Mouse (Mus musculus) CH12.LX (cell line): Measurements from ENCODE around the gene Amer3. TPM values are rescaled to one million over a fixed set of nuclear protein-coding genes. Genes with fewer than 3 reads are reported as not detected.

Source experiments
- DNase-seq: peaks from one replicate; pipeline ENCODE4 v3.0.0-alpha.2; 2013; ENCODE audit errors: extremely low read depth
- H3K27ac ChIP-seq: 2 replicates; pipeline ENCODE4 v1.5.1; 2012; ENCODE audit warnings: low read depth, mild to moderate bottlenecking, control low read depth, moderate library complexity; ENCODE audit not compliant: insufficient read depth
- H3K27me3 ChIP-seq: replicated peaks from 2 replicates; pipeline ENCODE3; 2012; ENCODE audit warnings: inconsistent platforms
- H3K36me3 ChIP-seq, 2 experiments: replicated peaks in 1 of 2; 2 replicates each; pipeline versions ENCODE3 to v1.6.1; 2012; ENCODE audit warnings: inconsistent platforms in 1 of 2, low read length in 1 of 2, mild to moderate bottlenecking in 1 of 2, mixed read lengths in 1 of 2, moderate library complexity in 1 of 2; ENCODE audit not compliant: control insufficient read depth in 1 of 2, insufficient read depth in 1 of 2
- H3K4me1 ChIP-seq, 2 experiments: 2 replicates each; pipeline ENCODE4 v1.6.1; 2012; ENCODE audit warnings: inconsistent platforms in 1 of 2, moderate library complexity in 1 of 2; ENCODE audit not compliant: insufficient read depth in 2 of 2, control insufficient read depth in 1 of 2
- H3K4me2 ChIP-seq: 2 replicates; pipeline ENCODE4 v1.6.1; 2012; ENCODE audit warnings: low read depth, mild to moderate bottlenecking, control low read depth; ENCODE audit not compliant: poor library complexity, insufficient read depth, severe bottlenecking
- H3K4me3 ChIP-seq, 3 experiments: fragments of 150-350 bp in 1 of 3; sonication (generic) in 1 of 3; replicated peaks in 1 of 3; 2 replicates each; pipeline versions ENCODE3 to v1.5.1; 2011 to 2012; ENCODE audit warnings: low read depth in 2 of 3, low read length in 2 of 3, mild to moderate bottlenecking in 2 of 3, moderate library complexity in 2 of 3, control low read depth in 1 of 3, improper control_type of control experiment in 1 of 3, inconsistent platforms in 1 of 3, mixed read lengths in 1 of 3; ENCODE audit not compliant: poor library complexity in 1 of 3
- H3K79me2 ChIP-seq: replicated peaks from 2 replicates; pipeline ENCODE4 v1.6.1; 2012; ENCODE audit warnings: mild to moderate bottlenecking, moderate library complexity; ENCODE audit not compliant: control insufficient read depth, poor library complexity, insufficient read depth, severe bottlenecking; ENCODE audit errors: extremely low read depth
- H3K9ac ChIP-seq: 2 replicates; pipeline ENCODE4 v1.6.1; 2012; ENCODE audit warnings: low read depth, mild to moderate bottlenecking, control low read depth, moderate library complexity; ENCODE audit not compliant: insufficient read depth
- H3K9me3 ChIP-seq: replicated peaks from 2 replicates; pipeline ENCODE3; 2012; ENCODE audit warnings: low read length, inconsistent platforms, mixed read lengths
- CHD1 ChIP-seq: IDR thresholded peaks from 2 replicates; pipeline ENCODE4 v1.6.1; 2012; ENCODE audit warnings: low read depth, low read length, improper control_type of control experiment, inconsistent platforms
- CTCF ChIP-seq, 2 experiments: IDR thresholded peaks in 1 of 2; conservative IDR thresholded peaks in 1 of 2; 2 replicates each; pipeline ENCODE4 v1.5.1; 2011 to 2012; ENCODE audit warnings: low read depth in 2 of 2, low read length in 2 of 2, improper control_type of control experiment in 1 of 2, inconsistent platforms in 1 of 2, mild to moderate bottlenecking in 1 of 2, moderate library complexity in 1 of 2
- GABPA ChIP-seq: IDR thresholded peaks from 2 replicates; pipeline ENCODE4 v1.6.1; 2012; ENCODE audit warnings: low read depth, low read length, improper control_type of control experiment, inconsistent platforms; ENCODE audit not compliant: insufficient replicate concordance
- HCFC1 ChIP-seq: IDR thresholded peaks from 2 replicates; pipeline ENCODE4 v1.6.1; 2012; ENCODE audit warnings: low read depth, mild to moderate bottlenecking, inconsistent platforms, low read length, improper control_type of control experiment
- IRF4 ChIP-seq: IDR thresholded peaks from 2 replicates; pipeline ENCODE4 v1.6.1; 2014; ENCODE audit warnings: low read depth, mild to moderate bottlenecking, inconsistent platforms, low read length, improper control_type of control experiment
- MAX ChIP-seq: IDR thresholded peaks from 2 replicates; pipeline ENCODE4 v1.6.1; 2011; ENCODE audit warnings: low read length, improper control_type of control experiment
- MEF2A ChIP-seq: IDR thresholded peaks from 2 replicates; pipeline ENCODE4 v1.6.1; 2014; ENCODE audit warnings: low read depth, mild to moderate bottlenecking, inconsistent platforms, low read length, improper control_type of control experiment, borderline replicate concordance
- NELFE ChIP-seq: IDR thresholded peaks from 2 replicates; pipeline ENCODE4 v1.6.1; 2011; ENCODE audit warnings: low read depth, low read length, improper control_type of control experiment
- NRF1 ChIP-seq: IDR thresholded peaks from 2 replicates; pipeline ENCODE4 v1.6.1; 2014; ENCODE audit warnings: low read depth, mild to moderate bottlenecking, inconsistent platforms, low read length, improper control_type of control experiment, moderate library complexity
- POLR2A ChIP-seq: IDR thresholded peaks from 2 replicates; pipeline ENCODE4 v1.6.1; 2011; ENCODE audit warnings: low read depth, mild to moderate bottlenecking, improper control_type of control experiment, low read length
- RAD21 ChIP-seq: IDR thresholded peaks from 2 replicates; pipeline ENCODE4 v1.6.1; 2011; ENCODE audit warnings: low read depth, mild to moderate bottlenecking, low read length, improper control_type of control experiment, moderate library complexity
- SMC3 ChIP-seq: IDR thresholded peaks from 2 replicates; pipeline ENCODE4 v1.6.1; 2011; ENCODE audit warnings: low read depth, low read length, improper control_type of control experiment
- TBP ChIP-seq: conservative IDR thresholded peaks from 2 replicates; pipeline ENCODE4 v1.6.1; 2011; ENCODE audit warnings: low read depth, low read length, improper control_type of control experiment
- TCF12 ChIP-seq: IDR thresholded peaks from 2 replicates; pipeline ENCODE4 v1.6.1; 2014; ENCODE audit warnings: low read depth, mild to moderate bottlenecking, inconsistent platforms, low read length, improper control_type of control experiment
- ZMIZ1 ChIP-seq: IDR thresholded peaks from 2 replicates; pipeline ENCODE4 v1.6.1; 2012; ENCODE audit warnings: low read depth, mild to moderate bottlenecking, inconsistent platforms, low read length, improper control_type of control experiment
- ZNF384 ChIP-seq: IDR thresholded peaks from 2 replicates; pipeline ENCODE4 v1.6.1; 2012; ENCODE audit warnings: low read depth, low read length, improper control_type of control experiment, inconsistent platforms
- dilution Hi-C: fragments of 300-500 bp; cut with MboI; formaldehyde crosslinking; loops from 2 replicates; pipeline ENCODE4 v1.14.3; 2020; ENCODE audit warnings: low sequenced_read_pairs; ENCODE audit not compliant: extremely low pct_unique_long_range_greater_than_20kb, extremely low pct_ligation_motif_present
- in situ Hi-C: fragments of 300-500 bp; cut with MboI; formaldehyde crosslinking; loops from 3 replicates; pipeline ENCODE4 v1.14.3; 2019; ENCODE audit warnings: low sequenced_read_pairs, low pct_ligation_motif_present, low pct_unique_long_range_greater_than_20kb, mixed read lengths
- polyA plus RNA-seq: library from polyadenylated mRNA; unstranded; fragments of >175 nt; gene quantifications from 2 replicates; pipeline ENCODE4 v1.2.1, GENCODE M21; 2012; ENCODE audit warnings: low read depth; ENCODE audit not compliant: insufficient read length
- total RNA-seq, 2 experiments: library from RNA; depleted of rRNA; stranded (reverse); fragments of 300-350 nt in 1 of 2; fragments of >200 nt in 1 of 2; gene quantifications; 2 replicates each; pipeline ENCODE4 v1.2.3; 2012 to 2014

Amer3 gene
- total and polyA plus RNA-seq, 3 experiments = 0.04 to 0.20 (median 0.17) TPM

DNA sequence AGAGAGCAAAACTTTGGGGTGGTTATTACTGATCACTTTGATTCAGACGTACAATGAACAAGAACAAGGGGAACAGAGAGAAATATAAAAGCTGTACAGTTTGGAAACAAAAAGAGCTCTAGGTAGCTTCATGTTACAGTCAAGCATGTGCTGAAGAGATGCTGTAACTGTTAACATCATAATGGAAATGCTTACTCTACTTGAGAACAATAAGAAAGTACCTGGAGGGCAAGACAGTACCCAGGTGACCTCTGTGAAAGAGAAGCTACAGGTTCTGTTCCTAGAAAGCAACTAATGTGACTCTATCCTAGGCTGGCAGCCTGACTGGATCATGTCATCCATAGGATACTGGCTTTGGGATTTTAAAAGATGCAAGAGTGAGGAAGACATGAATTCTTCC lies 32.4 kb upstream of the Amer3 start:
- Histone ChIP-seq H3K27me3 (peaks cover 4% of the 10 kb centered on the region), H3K4me3 (no peak overlapping the region), H3K4me1 (no peaks in the 10 kb centered on the region), H3K27ac (no peak overlapping the region), H3K36me3 (no peaks in the 10 kb centered on the region), H3K4me2 (no peak overlapping the region), H3K9me3 (peaks cover 7% of the 10 kb centered on the region), H3K79me2 (no peaks in the 10 kb centered on the region), H3K9ac (no peak overlapping the region)
- TF ChIP-seq TCF12 (no peak), POLR2A (no peak), ZNF384 (no peak), MAX (no peak), CTCF (conservative IDR thresholded peaks at IDR 0.05 in 1 of 2, IDR thresholded peaks at IDR 0.05 in 1 of 2; ENCODE audit: low read depth in 2 of 2, low read length in 2 of 2) (no peak), ZMIZ1 (no peak), GABPA (no peak), TBP (no peak), IRF4 (no peak), HCFC1 (no peak), MEF2A (no peak), CHD1 (no peak), NRF1 (no peak), NELFE (no peak)
- DNase-seq = no peak
- dilution Hi-C loops = no loop called here
- in situ Hi-C loops = no loop called here

- Histone ChIP-seq H3K4me2 (no peak overlapping the region), H3K27me3 (peaks cover 1% of the 10 kb centered on the region), H3K4me1 (peaks cover 0 to 11% of the 10 kb centered on the region in 2 experiments; a peak in 2 of 4 replicates), H3K9ac (no peak overlapping the region), H3K27ac (no peak overlapping the region), H3K4me3 (no peak overlapping the region), H3K36me3 (no peaks in the 10 kb centered on the region), H3K79me2 (no peaks in the 10 kb centered on the region), H3K9me3 (peaks cover 5% of the 10 kb centered on the region)
- TF ChIP-seq RAD21 (peak; percentile 14), CTCF (conservative IDR thresholded peaks at IDR 0.05 in 1 of 2, IDR thresholded peaks at IDR 0.05 in 1 of 2; ENCODE audit: low read depth in 2 of 2, low read length in 2 of 2) (peak in 1 of 2 experiments; percentile 33; a peak in 2 of 4 replicates), POLR2A (no peak), SMC3 (peak; percentile 27; the same call in 1 of the 2 replicates)
- in situ Hi-C loops = no loop called here
- DNase-seq = no peak
- dilution Hi-C loops = no loop called here
These were observed 25.8 kb upstream of the Amer3 start for GRCm38 (mm10) chr1:34553690-34554089.
